Mouse (Mus musculus): ENCODE measurements around the gene Vtcn1. TPM values are rescaled to one million over a fixed set of nuclear protein-coding genes. Genes with fewer than 3 reads are reported as not detected.

The Vtcn1 gene
- 0.05 TPM in 1 of 2 replicates, not detected in the other for polyA plus RNA-seq (2012; rRNA removed)

GRCm38 (mm10) chr3:100825225-100825965, at the start of gene Vtcn1:
TSS of gene Vtcn1 (plus strand) at chr3:100825459.

GRCm38 (mm10) chr3:100921825-100922505, 96.7 kb downstream of the Vtcn1 start, which contains the start of gene Trim45:
TSS of gene Trim45 (plus strand) at chr3:100922202.

Other genes starting within 250 kb of the Vtcn1 start
- gene Man1a2, start 140.0 kb upstream of the Vtcn1 start, polyA plus RNA-seq (2012; rRNA removed), result 13.5 and 15.7 TPM in 2 replicates
- 13.3 and 13.4 TPM in 2 replicates for gene Trim45, start 96.7 kb downstream of the Vtcn1 start, polyA plus RNA-seq (2012; rRNA removed)
- gene Ttf2, start 144.2 kb downstream of the Vtcn1 start, polyA plus RNA-seq (2012; rRNA removed), result 8.2 TPM in 2 replicates
- 0.10 and 0.12 TPM in 2 replicates for gene Cd101, start 204.1 kb downstream of the Vtcn1 start, polyA plus RNA-seq (2012; rRNA removed)